Mouse (Mus musculus) heart, embryonic 13.5 days (tissue): ENCODE data around the gene Lgals9. TPM values are rescaled to one million over a fixed set of nuclear protein-coding genes. Genes with fewer than 3 reads are reported as not detected.

Experiments used
- ATAC-seq: fragments of 200-750 bp; cut with Nextera tagmentation; 2 replicates; pipeline ENCODE4 v1.8.0; 2017; ENCODE audit warnings: moderate TSS enrichment; ENCODE audit not compliant: insufficient number of reproducible peaks, low FRiP score, low TSS enrichment; ENCODE audit errors: extremely low read depth
- H3K27ac ChIP-seq: fragments of 300-500 bp; sonication (generic); replicated peaks from 2 replicates; pipeline ENCODE4 v1.5.1; 2015; ENCODE audit warnings: moderate library complexity, mild to moderate bottlenecking, inconsistent platforms
- H3K27me3 ChIP-seq: fragments of 300-500 bp; sonication (generic); replicated peaks from 2 replicates; pipeline ENCODE4 v1.6.1; 2015; ENCODE audit warnings: mild to moderate bottlenecking, inconsistent platforms
- H3K36me3 ChIP-seq: fragments of 300-500 bp; sonication (generic); 2 replicates; pipeline ENCODE4 v1.6.1; 2015; ENCODE audit warnings: mild to moderate bottlenecking, inconsistent platforms
- H3K4me1 ChIP-seq: fragments of 300-500 bp; sonication (generic); 2 replicates; pipeline ENCODE4 v1.6.1; 2015; ENCODE audit warnings: inconsistent platforms
- H3K4me2 ChIP-seq: fragments of 300-500 bp; sonication (generic); 2 replicates; pipeline ENCODE4 v1.6.1; 2015; ENCODE audit warnings: inconsistent platforms, mild to moderate bottlenecking, moderate library complexity
- H3K4me3 ChIP-seq: fragments of 300-500 bp; sonication (generic); 2 replicates; pipeline ENCODE4 v1.5.1; 2015; ENCODE audit warnings: moderate library complexity, mild to moderate bottlenecking, inconsistent platforms
- H3K9ac ChIP-seq: fragments of 300-500 bp; sonication (generic); 2 replicates; pipeline ENCODE4 v1.6.1; 2015; ENCODE audit warnings: inconsistent platforms, mild to moderate bottlenecking, moderate library complexity
- H3K9me3 ChIP-seq: fragments of 300-500 bp; sonication (generic); 2 replicates; pipeline ENCODE4 v1.6.1; 2016; ENCODE audit warnings: inconsistent platforms
- WGBS: fragments of 180-500 bp; shearing (Covaris S2); methylation state at CpG from one replicate; pipeline ENCODE4 v1.1.7; 2015; ENCODE audit warnings: mixed read lengths; 5-methylcytosine and 5-hydroxymethylcytosine counted together
- polyA plus RNA-seq: library from polyadenylated mRNA; unstranded; fragments of >200 nt; fragmentation: Nextera tagmentation; extraction: Ambion mirVana; gene quantifications from 2 replicates; pipeline ENCODE4 v1.2.1, GENCODE M21; 2015

The Lgals9 gene
- polyA plus RNA-seq, 1 experiment from 2014 or later: 60.2 TPM

GRCm38 (mm10) chr11:78986311-78987002 is 1.7 kb upstream of the Lgals9 start:
- H3K4me2 ChIP-seq: no peak overlapping the region
- peaks cover 14% of the 10 kb centered on the region; the same call in 1 of the 2 replicates for H3K9me3 ChIP-seq
- no peak overlapping the region for H3K4me3 ChIP-seq
- WGBS: 80% methylated on average over 10 of the region's 10 CpGs
- H3K27me3 ChIP-seq: no peaks in the 10 kb centered on the region
- no peak overlapping the region for H3K27ac ChIP-seq
- no peaks in the 10 kb centered on the region for H3K36me3 ChIP-seq
- ATAC-seq: no peak
- H3K9ac ChIP-seq: no peak overlapping the region
- H3K4me1 ChIP-seq: peaks cover 9% of the 10 kb centered on the region

GRCm38 (mm10) chr11:78985505-78985904 is 759 bp upstream of the Lgals9 start:
- no peak overlapping the region for H3K4me3 ChIP-seq
- no peak overlapping the region for H3K9ac ChIP-seq
- peaks cover 9% of the 10 kb centered on the region for H3K4me1 ChIP-seq
- peaks cover 14% of the 10 kb centered on the region; the same call in 1 of the 2 replicates for H3K9me3 ChIP-seq
- no peak for ATAC-seq
- no peaks in the 10 kb centered on the region for H3K27me3 ChIP-seq
- no peaks in the 10 kb centered on the region for H3K36me3 ChIP-seq
- no peak overlapping the region for H3K4me2 ChIP-seq
- no peak overlapping the region for H3K27ac ChIP-seq

- H3K9ac ChIP-seq: peak overlapping the region; percentile 68
- peak overlapping the region; percentile 62 for H3K4me2 ChIP-seq
- no peaks in the 10 kb centered on the region for H3K36me3 ChIP-seq
- no peak overlapping the region for H3K27ac ChIP-seq
- peak overlapping the region; percentile 48 for H3K4me3 ChIP-seq
- H3K27me3 ChIP-seq: no peaks in the 10 kb centered on the region
- WGBS: 69% methylated on average over 7 of the region's 7 CpGs
- no peaks in the 10 kb centered on the region for H3K9me3 ChIP-seq
- peaks cover 9% of the 10 kb centered on the region for H3K4me1 ChIP-seq
- no peak for ATAC-seq
Measured at GRCm38 (mm10) chr11:78983539-78983938, 1.2 kb downstream of the Lgals9 start.

DNA sequence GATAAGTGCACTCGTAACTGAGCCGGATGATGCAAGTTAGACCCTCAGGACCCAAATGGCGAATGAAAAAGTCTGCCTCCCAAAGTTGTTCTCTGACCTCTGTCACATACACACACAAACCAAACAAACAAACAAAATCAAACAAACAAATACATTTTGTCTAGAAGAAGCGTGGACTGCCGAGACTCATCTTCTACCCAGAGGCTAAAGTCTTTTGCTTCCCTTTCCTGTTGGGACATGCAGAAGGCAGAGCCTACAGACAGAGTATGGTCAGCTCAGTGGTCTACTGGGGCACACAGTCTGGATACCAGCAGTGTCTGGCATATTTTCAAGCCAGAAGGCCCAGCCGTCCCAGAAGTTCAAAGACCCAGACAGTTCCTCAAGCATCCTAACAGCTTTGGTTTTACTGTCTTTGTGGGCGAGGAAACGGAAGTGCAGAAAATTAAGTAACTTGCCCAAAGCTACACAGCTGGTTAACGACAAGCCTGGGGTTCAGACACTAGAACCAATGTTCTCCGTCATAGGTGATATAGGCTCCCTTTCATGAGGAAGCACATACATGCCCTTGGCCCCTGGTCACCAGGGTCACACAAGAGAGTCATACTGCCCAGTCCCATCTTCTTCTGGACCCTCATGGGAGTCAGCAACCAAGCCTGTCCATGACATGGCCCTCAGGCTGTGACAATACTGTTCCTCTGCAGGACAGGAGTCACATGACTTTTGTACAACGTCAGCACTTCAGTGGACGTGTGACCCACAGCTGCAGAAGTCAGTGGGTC is 2.0 kb downstream of the Lgals9 start:
- Histone ChIP-seq H3K27me3 (no peaks in the 10 kb centered on the region), H3K4me1 (peaks cover 9% of the 10 kb centered on the region), H3K4me3 (peak overlapping the region; percentile 48), H3K4me2 (peak overlapping the region; percentile 62), H3K27ac (no peak overlapping the region), H3K9me3 (no peaks in the 10 kb centered on the region), H3K36me3 (no peaks in the 10 kb centered on the region), H3K9ac (no peak overlapping the region)
- ATAC-seq: no peak
- WGBS: 74% methylated on average over 12 of the region's 12 CpGs

DNA sequence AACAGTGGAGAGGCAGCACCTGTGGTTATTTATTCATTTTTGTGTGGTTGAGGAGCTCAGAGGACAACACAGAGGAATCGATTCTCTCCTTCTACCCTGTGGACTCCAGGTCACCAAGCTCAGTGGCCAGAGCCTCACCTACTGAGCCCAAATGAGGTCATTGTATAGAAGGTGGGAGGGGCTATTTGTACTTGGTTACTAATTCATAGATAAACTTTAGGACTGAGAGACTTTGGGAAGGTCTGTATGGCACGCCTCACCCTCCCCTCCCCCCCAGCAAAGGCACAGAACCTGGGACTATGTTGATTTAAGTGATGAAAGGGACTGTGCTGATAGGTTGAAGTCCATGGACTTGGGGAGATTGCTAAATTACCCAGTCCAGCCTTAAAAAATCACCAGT is 2.7 kb downstream of the Lgals9 start:
- Histone ChIP-seq H3K4me1 (peaks cover 9% of the 10 kb centered on the region), H3K27me3 (no peaks in the 10 kb centered on the region), H3K9me3 (no peaks in the 10 kb centered on the region), H3K4me2 (peak overlapping the region; percentile 62), H3K9ac (no peak overlapping the region), H3K4me3 (no peak overlapping the region), H3K36me3 (no peaks in the 10 kb centered on the region), H3K27ac (no peak overlapping the region)
- 60% methylated on average over 2 of the region's 2 CpGs for WGBS
- ATAC-seq: no peak

GRCm38 (mm10) chr11:78980083-78980634 is 4.6 kb downstream of the Lgals9 start:
- no peaks in the 10 kb centered on the region for H3K27me3 ChIP-seq
- ATAC-seq: no peak
- H3K4me2 ChIP-seq: no peak overlapping the region
- H3K9me3 ChIP-seq: no peaks in the 10 kb centered on the region
- H3K4me1 ChIP-seq: peaks cover 6% of the 10 kb centered on the region
- H3K27ac ChIP-seq: no peak overlapping the region; the same call in 1 of the 2 replicates
- 57% methylated on average over 4 of the region's 4 CpGs for WGBS
- H3K4me3 ChIP-seq: no peak overlapping the region
- no peak overlapping the region for H3K9ac ChIP-seq
- peaks cover 4% of the 10 kb centered on the region; the same call in 1 of the 2 replicates for H3K36me3 ChIP-seq

DNA sequence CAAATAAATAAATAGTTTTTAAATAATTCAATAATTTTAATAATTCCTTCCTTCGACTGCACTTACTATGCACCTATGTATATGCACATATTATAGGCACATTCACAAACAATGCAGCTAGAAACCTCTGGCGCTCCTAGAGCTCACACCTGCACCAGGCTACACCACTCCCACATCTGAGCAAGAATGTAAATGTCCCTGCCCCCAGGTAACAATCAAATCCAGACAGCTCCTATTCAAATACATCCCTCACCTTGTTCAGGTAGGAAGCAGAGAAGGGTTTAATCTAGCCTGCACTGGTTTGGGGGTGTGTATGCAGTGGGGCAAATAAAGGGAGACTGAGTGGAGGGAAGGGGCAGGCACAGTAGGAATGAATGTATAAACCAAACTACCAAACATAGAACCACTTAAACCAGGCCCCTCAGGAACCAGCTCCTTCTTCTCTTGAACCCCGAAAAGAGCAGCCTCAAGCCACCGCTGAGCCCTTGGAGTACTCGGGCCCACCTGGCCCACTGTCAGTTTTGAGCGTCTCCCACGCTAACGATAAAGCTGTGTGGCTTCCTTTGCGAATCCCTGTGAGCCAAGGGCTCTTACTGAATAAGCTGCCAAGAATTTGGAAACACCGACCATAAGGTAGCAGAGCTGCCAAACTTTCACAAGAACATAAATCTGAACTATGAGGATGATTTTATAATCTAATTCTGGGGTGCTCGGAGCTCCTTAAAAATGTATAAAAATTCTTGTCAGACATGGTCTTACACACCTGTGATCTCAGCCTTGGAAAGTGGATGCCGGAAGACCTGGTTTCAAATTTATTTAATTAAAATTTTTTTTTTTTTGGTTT is 6.3 kb downstream of the Lgals9 start:
- no peaks in the 10 kb centered on the region for H3K27me3 ChIP-seq
- WGBS: 81% methylated on average over 12 of the region's 12 CpGs
- H3K36me3 ChIP-seq: peaks cover 4% of the 10 kb centered on the region; the same call in 1 of the 2 replicates
- H3K4me3 ChIP-seq: no peak overlapping the region
- H3K4me1 ChIP-seq: peaks cover 3% of the 10 kb centered on the region
- H3K27ac ChIP-seq: no peak overlapping the region
- no peak overlapping the region for H3K9ac ChIP-seq
- no peak overlapping the region for H3K4me2 ChIP-seq
- ATAC-seq: no peak
- H3K9me3 ChIP-seq: no peaks in the 10 kb centered on the region

GRCm38 (mm10) chr11:78976731-78977510 is 7.8 kb downstream of the Lgals9 start:
- Histone ChIP-seq H3K36me3 (peaks cover 4% of the 10 kb centered on the region; the same call in 1 of the 2 replicates), H3K4me1 (peaks cover 11% of the 10 kb centered on the region), H3K4me3 (no peak overlapping the region), H3K9ac (no peak overlapping the region), H3K27ac (no peak overlapping the region), H3K4me2 (no peak overlapping the region), H3K27me3 (no peaks in the 10 kb centered on the region), H3K9me3 (no peaks in the 10 kb centered on the region)
- ATAC-seq: no peak
- 71% methylated on average over 8 of the region's 8 CpGs for WGBS

- H3K27ac ChIP-seq: no peak overlapping the region
- peaks cover 11% of the 10 kb centered on the region for H3K4me1 ChIP-seq
- no peaks in the 10 kb centered on the region for H3K9me3 ChIP-seq
- H3K36me3 ChIP-seq: peaks cover 4% of the 10 kb centered on the region; the same call in 1 of the 2 replicates
- peak overlapping the region; percentile 13; the same call in 1 of the 2 replicates for H3K4me3 ChIP-seq
- ATAC-seq: no peak
- no peaks in the 10 kb centered on the region for H3K27me3 ChIP-seq
- 62% methylated on average over 17 of the region's 17 CpGs for WGBS
- H3K4me2 ChIP-seq: peak overlapping the region; percentile 24; the same call in 1 of the 2 replicates
- H3K9ac ChIP-seq: no peak overlapping the region
Measured at GRCm38 (mm10) chr11:78973381-78974150, 11.2 kb downstream of the Lgals9 start.
